Mouse (Mus musculus) hindbrain, embryonic 11.5 days (tissue): Measurements from ENCODE around the gene Llgl2. TPM values are rescaled to one million over a fixed set of nuclear protein-coding genes. Genes with fewer than 3 reads are reported as not detected.
"Not testable (repeated sequence)": the region's sequence is repeated elsewhere in the genome, so short reads cannot be mapped to it uniquely, and the experiment has no call there.

ENCODE experiments used
- ATAC-seq: fragments of 200-750 bp; cut with Nextera tagmentation; 2 replicates; pipeline ENCODE4 v1.8.0; 2017; ENCODE audit warnings: mild to moderate bottlenecking, moderate TSS enrichment, moderate library complexity; ENCODE audit not compliant: low FRiP score
- DNase-seq: peaks from one replicate; pipeline ENCODE4 v3.0.0-alpha.2; 2015; ENCODE audit warnings: low spot score
- H3K27ac ChIP-seq: fragments of 300-500 bp; sonication (generic); 2 replicates; pipeline ENCODE4 v1.5.1; 2014; ENCODE audit warnings: mild to moderate bottlenecking, low read depth, low read length
- H3K27me3 ChIP-seq: fragments of 300-500 bp; sonication (generic); 2 replicates; pipeline ENCODE4 v1.6.1; 2014; ENCODE audit warnings: mild to moderate bottlenecking, low read length, moderate library complexity, mixed read lengths; ENCODE audit not compliant: control insufficient read depth, insufficient read depth
- H3K36me3 ChIP-seq: fragments of 300-500 bp; sonication (generic); 2 replicates; pipeline ENCODE4 v1.6.1; 2014; ENCODE audit warnings: mild to moderate bottlenecking, low read length, moderate library complexity, mixed read lengths; ENCODE audit not compliant: control insufficient read depth, insufficient read depth
- H3K4me1 ChIP-seq: fragments of 300-500 bp; sonication (generic); replicated peaks from 2 replicates; pipeline ENCODE4 v1.6.1; 2014; ENCODE audit warnings: low read length, mixed read lengths; ENCODE audit not compliant: control insufficient read depth, insufficient read depth
- H3K4me2 ChIP-seq: fragments of 300-500 bp; sonication (generic); replicated peaks from 2 replicates; pipeline ENCODE4 v1.6.1; 2014; ENCODE audit warnings: mild to moderate bottlenecking, low read depth, low read length
- H3K4me3 ChIP-seq: fragments of 300-500 bp; sonication (generic); 2 replicates; pipeline ENCODE4 v1.5.1; 2014; ENCODE audit warnings: low read depth, low read length
- H3K9ac ChIP-seq: fragments of 300-500 bp; sonication (generic); 2 replicates; pipeline ENCODE4 v1.6.1; 2014; ENCODE audit warnings: low read depth, low read length
- H3K9me3 ChIP-seq: fragments of 300-500 bp; sonication (generic); 2 replicates; pipeline ENCODE4 v1.6.1; 2016; ENCODE audit warnings: low read length; ENCODE audit not compliant: control insufficient read depth
- WGBS: fragments of 180-500 bp; shearing (Covaris S2); extraction: QIAGEN DNeasy Blood & Tissue Kit; methylation state at CpG from one replicate; pipeline ENCODE4 v1.1.7; 2014; 5-methylcytosine and 5-hydroxymethylcytosine counted together
- polyA plus RNA-seq: library from polyadenylated mRNA; unstranded; fragments of >200 nt; fragmentation: Nextera tagmentation; extraction: Ambion mirVana; gene quantifications from 2 replicates; pipeline ENCODE4 v1.2.1, GENCODE M21; 2014

The Llgl2 gene
- polyA plus RNA-seq, 1 experiment from 2014 or later = 3.8 TPM

GRCm38 (mm10) chr11:115844240-115844639 is 20.4 kb downstream of the Llgl2 start:
- no peaks in the 10 kb centered on the region; the same call in 1 of the 2 replicates for H3K4me1 ChIP-seq
- H3K27ac ChIP-seq = no peak overlapping the region
- no peak overlapping the region for H3K9ac ChIP-seq
- H3K27me3 ChIP-seq = no peaks in the 10 kb centered on the region
- DNase-seq (no peak), ATAC-seq (no peak)
- H3K4me3 ChIP-seq = no peak overlapping the region
- no peak overlapping the region for H3K4me2 ChIP-seq
- H3K36me3 ChIP-seq = no peaks in the 10 kb centered on the region
- 76% methylated on average over 8 of the region's 8 CpGs for WGBS
- H3K9me3 ChIP-seq = no peaks in the 10 kb centered on the region

- H3K27ac ChIP-seq = no peak overlapping the region
- no peak for DNase-seq
- no peak overlapping the region for H3K4me3 ChIP-seq
- WGBS = 93% methylated on average over 2 of the region's 2 CpGs
- no peaks in the 10 kb centered on the region; the same call in 1 of the 2 replicates for H3K4me1 ChIP-seq
- ATAC-seq = no peak
- H3K9me3 ChIP-seq = no peaks in the 10 kb centered on the region
- no peak overlapping the region for H3K4me2 ChIP-seq
- no peaks in the 10 kb centered on the region for H3K27me3 ChIP-seq
- H3K9ac ChIP-seq = no peak overlapping the region
- H3K36me3 ChIP-seq = no peaks in the 10 kb centered on the region
Observed at GRCm38 (mm10) chr11:115845819-115846218, 22.0 kb downstream of the Llgl2 start.

- ATAC-seq = no peak
- peaks cover 10% of the 10 kb centered on the region; the same call in 1 of the 2 replicates for H3K4me1 ChIP-seq
- H3K27me3 ChIP-seq = peaks cover 22% of the 10 kb centered on the region
- H3K9me3 ChIP-seq = no peaks in the 10 kb centered on the region
- no peaks in the 10 kb centered on the region for H3K36me3 ChIP-seq
- no peak overlapping the region for H3K27ac ChIP-seq
- H3K4me2 ChIP-seq = no peak overlapping the region
- no peak for DNase-seq
- 81% methylated on average over 6 of the region's 6 CpGs for WGBS
- H3K4me3 ChIP-seq = no peak overlapping the region
- H3K9ac ChIP-seq = no peak overlapping the region
Observed at GRCm38 (mm10) chr11:115854674-115855073, 30.8 kb downstream of the Llgl2 start.

DNA sequence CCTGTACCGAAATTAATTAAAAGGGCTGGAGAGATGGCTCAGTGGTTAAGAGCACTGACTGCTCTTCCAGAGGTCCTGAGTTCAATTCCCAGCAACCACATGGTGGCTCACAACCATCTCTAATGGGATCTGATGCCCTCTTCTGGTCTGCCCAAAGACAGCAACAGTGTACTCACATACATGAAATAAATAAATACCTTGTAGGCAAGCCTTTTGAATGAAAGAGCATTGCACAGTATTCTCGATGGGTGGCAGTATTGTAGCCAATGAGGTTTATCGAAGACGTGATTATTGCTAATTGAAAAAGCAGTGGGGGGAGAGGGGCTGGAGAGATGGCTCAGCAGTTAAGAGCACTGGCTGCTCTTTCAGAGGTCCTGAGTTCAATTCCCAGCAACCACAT is 33.3 kb downstream of the Llgl2 start:
- ATAC-seq, H3K27ac ChIP-seq, H3K9me3 ChIP-seq, H3K36me3 ChIP-seq, H3K4me3 ChIP-seq, H3K4me2 ChIP-seq, H3K9ac ChIP-seq, DNase-seq: not testable (repeated sequence)
- H3K4me1 ChIP-seq = peaks cover 10% of the 10 kb centered on the region; the same call in 1 of the 2 replicates
- peaks cover 38% of the 10 kb centered on the region for H3K27me3 ChIP-seq
- 90% methylated on average over 4 of the region's 4 CpGs for WGBS

DNA sequence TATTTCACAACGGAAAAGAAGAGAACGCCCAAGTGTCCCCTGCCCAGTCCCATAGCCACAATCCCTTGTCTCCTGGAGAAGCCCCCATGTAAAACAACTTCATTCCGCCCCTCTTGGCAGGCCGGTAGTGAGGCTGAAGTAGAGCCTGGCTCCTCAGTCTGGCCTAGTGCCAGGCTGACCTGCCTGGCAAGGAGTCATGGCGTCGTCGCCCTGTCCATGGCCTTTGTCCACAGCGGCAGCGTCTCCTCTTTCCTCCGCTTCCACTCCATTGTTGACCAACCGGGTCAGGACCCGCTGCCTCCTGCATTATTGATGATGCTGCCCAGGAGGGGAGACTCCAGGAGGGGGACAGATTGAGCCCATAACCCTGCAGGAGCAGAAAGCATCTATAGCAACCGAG is 34.1 kb downstream of the Llgl2 start:
- no peak overlapping the region for H3K4me2 ChIP-seq
- 36% methylated on average over 13 of the region's 13 CpGs for WGBS
- no peak for DNase-seq
- no peak overlapping the region for H3K27ac ChIP-seq
- H3K9ac ChIP-seq = 0 out of 2 replicates have a peak overlapping the region, but pooled peaks have one; percentile 11
- no peak overlapping the region for H3K4me3 ChIP-seq
- peaks cover 10% of the 10 kb centered on the region; the same call in 1 of the 2 replicates for H3K4me1 ChIP-seq
- ATAC-seq = no peak
- no peaks in the 10 kb centered on the region for H3K9me3 ChIP-seq
- H3K27me3 ChIP-seq = peaks cover 38% of the 10 kb centered on the region
- no peaks in the 10 kb centered on the region for H3K36me3 ChIP-seq

GRCm38 (mm10) chr11:115858354-115858753 is 34.5 kb downstream of the Llgl2 start, which contains the start of gene Myo15b:
Gene Myo15b, plus strand, starts transcription at chr11:115858406.
- 0 out of 2 replicates have a peak within 1 kb of the TSS, but pooled peaks have one; percentile 15 for H3K9ac ChIP-seq

DNA sequence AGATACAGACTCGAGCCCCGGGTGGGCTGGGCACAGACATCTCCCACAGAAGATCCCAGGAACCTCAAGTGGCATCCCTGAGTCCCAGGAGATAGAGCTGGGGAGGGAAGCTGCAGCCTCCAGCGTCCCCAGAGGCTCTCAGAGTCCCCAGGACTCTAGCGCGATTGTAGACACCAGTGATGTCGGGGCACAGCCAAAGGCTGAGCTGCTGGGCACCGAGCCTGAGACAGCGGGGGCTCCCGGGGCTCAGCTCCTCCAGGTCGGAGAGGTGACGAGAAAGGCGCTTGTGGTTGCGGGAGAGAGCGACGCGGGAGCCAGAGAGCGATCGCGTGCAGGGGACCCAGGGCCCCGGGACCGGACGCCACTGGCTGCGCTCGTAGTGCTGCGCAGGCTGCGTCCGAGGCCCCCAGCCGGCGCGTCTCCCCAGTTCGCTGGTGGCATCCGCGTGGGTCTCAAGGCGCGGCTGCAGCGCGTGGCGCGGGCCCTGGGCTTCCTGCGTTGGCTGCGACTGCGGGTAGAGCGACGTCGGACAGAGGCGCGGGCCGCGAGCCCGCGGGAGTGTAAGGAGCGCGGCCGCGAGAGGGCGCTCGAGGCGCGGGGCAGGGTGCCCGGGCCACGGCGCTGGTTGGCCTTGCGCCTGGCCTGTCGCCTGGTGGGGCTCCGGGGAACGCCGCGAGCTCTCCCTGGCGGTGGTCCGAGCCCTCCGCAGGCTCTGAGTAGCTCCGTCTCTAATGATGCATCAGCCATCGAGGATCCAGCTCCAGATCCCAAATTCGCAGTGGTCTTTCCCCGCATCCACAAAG is 35.5 kb downstream of the Llgl2 start:
- Histone ChIP-seq H3K9me3 (no peaks in the 10 kb centered on the region), H3K4me3 (peak overlapping the region; percentile 29), H3K4me2 (peak overlapping the region; percentile 48), H3K9ac (0 out of 2 replicates have a peak overlapping the region, but pooled peaks have one; percentile 15), H3K36me3 (no peaks in the 10 kb centered on the region), H3K4me1 (peaks cover 10% of the 10 kb centered on the region; the same call in 1 of the 2 replicates), H3K27ac (no peak overlapping the region), H3K27me3 (peaks cover 38% of the 10 kb centered on the region)
- ATAC-seq = peak; percentile 76
- peak; percentile 92 for DNase-seq
- 3% methylated on average over 73 of the region's 75 CpGs for WGBS

More at GRCm38 (mm10) chr11:115858354-115858753, 34.5 kb downstream of the Llgl2 start, which contains the start of gene Myo15b:
- WGBS = 11% methylated on average over 27 of the region's 27 CpGs
- DNase-seq (peak; percentile 43), ATAC-seq (no peak)
- peak within 1 kb of the TSS; percentile 29 for H3K4me3 ChIP-seq
- peaks cover 38% of the 10 kb centered on the region for H3K27me3 ChIP-seq
- H3K36me3 ChIP-seq = no peaks in the 10 kb centered on the region
- no peaks in the 10 kb centered on the region for H3K9me3 ChIP-seq
- peak within 1 kb of the TSS; percentile 48 for H3K4me2 ChIP-seq
- H3K27ac ChIP-seq = no peak within 1 kb of the TSS
- peaks cover 10% of the 10 kb centered on the region; the same call in 1 of the 2 replicates for H3K4me1 ChIP-seq

GRCm38 (mm10) chr11:115863895-115864294 is 40.0 kb downstream of the Llgl2 start:
- H3K4me1 ChIP-seq = peaks cover 6% of the 10 kb centered on the region; the same call in 1 of the 2 replicates
- H3K27me3 ChIP-seq = peaks cover 24% of the 10 kb centered on the region
- no peak overlapping the region for H3K9ac ChIP-seq
- no peak overlapping the region for H3K27ac ChIP-seq
- no peaks in the 10 kb centered on the region for H3K36me3 ChIP-seq
- 86% methylated on average over 8 of the region's 8 CpGs for WGBS
- H3K4me3 ChIP-seq = no peak overlapping the region
- DNase-seq (no peak), ATAC-seq (no peak)
- no peak overlapping the region for H3K4me2 ChIP-seq
- no peaks in the 10 kb centered on the region for H3K9me3 ChIP-seq
